Mouse (Mus musculus): ENCODE results near the gene Spint2.

DNA sequence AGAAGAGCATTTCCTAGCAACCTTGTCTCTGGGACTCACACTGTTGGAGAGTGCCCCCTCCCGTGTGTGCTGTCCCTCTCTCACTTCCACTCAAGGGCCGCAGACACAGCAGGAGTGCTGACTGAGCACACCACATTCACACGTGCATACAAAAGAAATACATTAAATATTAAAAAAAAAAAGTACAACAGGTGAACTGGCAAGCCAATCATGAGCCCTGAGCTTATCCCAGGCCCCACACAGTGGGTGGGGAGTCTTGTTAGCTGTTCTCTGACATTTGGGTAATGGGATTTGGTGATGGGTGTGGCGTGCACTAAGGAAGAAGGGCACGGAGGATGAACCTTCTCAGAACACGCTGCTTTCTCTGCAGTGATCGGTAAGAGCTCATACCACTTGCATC, 20.9 kb upstream of the Spint2 start:
- no peak for TF ChIP-seq CHD2 (IDR thresholded peaks at IDR 0.05; ENCODE audit: low read depth, low read length)
- no peak for TF ChIP-seq HCFC1 (IDR thresholded peaks at IDR 0.05; ENCODE audit: borderline replicate concordance, insufficient read depth, low read length)
- no peak for TF ChIP-seq ZC3H11A (IDR thresholded peaks at IDR 0.05; ENCODE audit: borderline replicate concordance, low read depth, low read length)
- no peak for TF ChIP-seq ZNF384 (IDR thresholded peaks at IDR 0.05; ENCODE audit: low read depth, low read length)

Measured in ES-E14 (cell line).